Mouse (Mus musculus) brain, embryonic 14.5 days (tissue): ENCODE data around the gene Sat1.

Experiments used
- CTCF ChIP-seq: fragments of 200-500 bp; IDR thresholded peaks from 2 replicates; pipeline ENCODE4 v1.5.1; 2012; ENCODE audit warnings: inconsistent platforms, mild to moderate bottlenecking, moderate library complexity, borderline replicate concordance; ENCODE audit not compliant: insufficient read depth, insufficient read length; ENCODE audit errors: extremely low read depth
- POLR2A ChIP-seq: fragments of 200-500 bp; IDR thresholded peaks from 2 replicates; pipeline ENCODE4 v1.6.1; 2012; ENCODE audit warnings: mild to moderate bottlenecking, inconsistent platforms, borderline replicate concordance; ENCODE audit not compliant: poor library complexity, insufficient read depth, insufficient read length, severe bottlenecking; ENCODE audit errors: extremely low read depth

DNA sequence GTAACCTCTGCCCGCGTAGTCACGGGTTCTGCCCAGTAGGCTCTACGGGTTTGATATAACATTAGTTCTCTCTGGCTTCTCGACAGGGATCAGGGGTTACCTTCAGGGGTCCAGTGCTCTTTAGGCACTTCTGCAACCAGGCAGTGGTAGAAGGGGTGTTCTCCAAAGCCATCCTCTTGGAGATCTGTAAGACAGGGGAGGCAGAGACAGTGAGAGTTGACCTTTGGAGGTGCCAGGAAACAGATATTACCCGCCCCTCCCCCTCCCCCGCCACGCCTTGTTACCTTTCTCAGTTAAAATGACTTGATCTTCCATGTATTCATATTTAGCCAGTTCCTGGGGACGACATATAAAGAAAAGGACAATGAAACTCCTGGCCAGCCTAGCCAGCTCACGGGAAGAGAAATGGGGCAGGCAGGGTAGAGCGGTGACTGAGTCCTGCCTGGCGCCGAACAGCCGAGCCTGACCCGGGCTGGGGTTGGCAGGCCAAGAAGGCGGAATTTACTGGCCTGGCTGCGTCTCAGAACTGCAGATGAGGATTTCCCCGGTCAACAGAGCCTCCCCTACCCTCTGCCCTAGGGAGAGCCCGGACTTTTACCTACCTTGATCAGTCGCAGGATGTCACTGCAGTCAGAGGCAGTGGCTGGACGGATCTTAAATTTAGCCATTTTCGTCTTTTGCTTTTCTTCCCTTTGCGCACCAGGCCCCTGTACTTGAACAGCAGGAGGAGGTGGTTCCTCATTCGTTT, 574 bp downstream of the Sat1 start:
- TF ChIP-seq CTCF: no peak
- TF ChIP-seq POLR2A: no peak
